Mouse (Mus musculus): ENCODE results near the gene Plcd3. TPM values are rescaled to one million over a fixed set of nuclear protein-coding genes. Genes with fewer than 3 reads are reported as not detected.

The Plcd3 gene
- polyA plus RNA-seq, 1 experiment from 2014 or later: 3.8 TPM

DNA sequence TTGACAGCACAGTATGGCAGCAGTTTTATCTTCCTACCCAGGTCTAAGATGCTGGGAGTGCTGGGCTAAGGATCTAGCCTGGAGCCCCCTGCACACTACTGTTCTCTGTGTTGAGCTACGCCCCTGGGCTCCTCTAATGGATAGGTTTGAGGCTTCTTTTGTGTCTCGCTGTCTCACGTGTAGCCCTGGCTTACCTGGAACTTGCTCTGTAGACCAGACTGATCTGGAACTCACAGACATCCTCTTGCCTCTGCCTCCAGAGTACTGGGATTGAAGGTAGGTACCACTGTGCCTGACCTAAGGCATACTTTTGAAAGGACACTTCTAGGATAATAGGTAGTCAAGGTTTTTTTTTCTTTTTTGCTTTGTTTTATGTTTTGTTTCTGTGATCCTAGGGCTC lies 57.5 kb downstream of the Plcd3 start:
- peaks cover 35% of the 10 kb centered on the region for H3K36me3 ChIP-seq (replicated peaks)
- H3K4me3 ChIP-seq: no peak overlapping the region
- WGBS: 92% methylated on average over 3 of the region's 3 CpGs
- no peaks in the 10 kb centered on the region for H3K4me1 ChIP-seq
- H3K27ac ChIP-seq: no peak overlapping the region
- no peak for ATAC-seq (replicated peaks)
- H3K9ac ChIP-seq: no peak overlapping the region
- no peaks in the 10 kb centered on the region for H3K9me3 ChIP-seq
- no peaks in the 10 kb centered on the region for H3K27me3 ChIP-seq (replicated peaks)
- H3K4me2 ChIP-seq: no peak overlapping the region

DNA sequence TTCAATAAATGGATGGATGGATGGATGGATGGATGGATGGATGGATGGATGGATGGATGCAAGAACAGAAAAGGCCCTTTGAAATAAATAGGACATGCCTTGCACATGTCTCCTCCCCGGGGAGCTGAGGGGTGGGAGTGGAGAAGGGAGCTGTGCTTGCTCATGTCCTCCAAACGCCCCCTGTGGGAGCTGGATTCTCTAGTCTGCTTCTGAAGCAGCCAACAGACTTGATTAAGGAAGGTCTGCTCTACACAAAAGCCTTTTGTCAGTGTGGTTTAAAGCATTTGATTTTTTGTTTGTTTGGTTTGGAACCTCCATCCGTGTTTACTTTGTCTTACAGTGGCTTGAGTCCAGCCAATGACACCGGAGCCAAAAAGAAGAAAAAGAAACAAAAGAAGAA lies 58.6 kb downstream of the Plcd3 start:
- Histone ChIP-seq H3K4me3 (no peak overlapping the region), H3K27ac (no peak overlapping the region), H3K9me3 (no peaks in the 10 kb centered on the region), H3K27me3 (replicated peaks) (no peaks in the 10 kb centered on the region), H3K9ac (no peak overlapping the region), H3K36me3 (replicated peaks) (peaks cover 35% of the 10 kb centered on the region), H3K4me1 (no peaks in the 10 kb centered on the region), H3K4me2 (no peak overlapping the region)
- 72% methylated on average over 4 of the region's 4 CpGs for WGBS
- no peak for ATAC-seq (replicated peaks)

GRCm38 (mm10) chr11:103038037-103038436 lies 63.4 kb downstream of the Plcd3 start:
- no peak for ATAC-seq (replicated peaks)
- Histone ChIP-seq H3K4me1 (no peaks in the 10 kb centered on the region), H3K9me3 (no peaks in the 10 kb centered on the region), H3K9ac (no peak overlapping the region), H3K4me2 (no peak overlapping the region), H3K36me3 (replicated peaks) (no peaks in the 10 kb centered on the region; the same call in 1 of the 2 replicates), H3K27me3 (replicated peaks) (no peaks in the 10 kb centered on the region), H3K4me3 (no peak overlapping the region), H3K27ac (no peak overlapping the region)
- 85% methylated on average over 6 of the region's 6 CpGs for WGBS

DNA sequence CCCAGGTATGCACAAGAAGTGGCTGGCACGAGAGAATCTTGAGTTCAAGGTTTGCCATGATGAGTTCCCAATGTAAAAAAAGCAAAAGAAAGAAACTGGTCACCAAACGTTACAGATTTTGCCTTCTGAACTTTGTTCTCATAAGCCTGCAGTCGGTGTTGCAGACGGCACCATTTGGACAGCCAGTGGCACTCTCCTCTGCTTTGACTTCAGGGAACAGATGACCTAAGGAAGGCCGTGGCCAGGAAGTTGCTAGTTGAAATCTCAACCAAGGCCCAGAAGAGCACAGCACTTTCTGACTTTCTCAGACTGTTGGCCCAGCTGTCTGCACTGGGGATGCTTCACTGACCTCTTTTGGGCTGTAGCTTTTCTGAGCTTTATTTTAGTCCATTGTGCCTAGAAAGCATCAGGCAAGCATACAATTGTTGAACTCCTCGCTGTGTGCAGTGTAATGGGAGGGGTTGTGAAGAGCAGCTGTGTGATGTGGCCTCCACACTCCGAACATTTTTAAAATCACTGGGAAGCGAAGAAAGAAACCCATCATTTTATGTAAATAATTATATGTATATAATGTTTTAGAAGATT lies 64.5 kb downstream of the Plcd3 start:
- H3K4me1 ChIP-seq: no peaks in the 10 kb centered on the region
- no peak for ATAC-seq (replicated peaks)
- no peaks in the 10 kb centered on the region for H3K9me3 ChIP-seq
- WGBS: 87% methylated on average over 8 of the region's 8 CpGs
- no peak overlapping the region for H3K4me3 ChIP-seq
- no peak overlapping the region for H3K27ac ChIP-seq
- no peak overlapping the region for H3K4me2 ChIP-seq
- no peaks in the 10 kb centered on the region for H3K27me3 ChIP-seq (replicated peaks)
- no peak overlapping the region for H3K9ac ChIP-seq
- H3K36me3 ChIP-seq (replicated peaks): no peaks in the 10 kb centered on the region

DNA sequence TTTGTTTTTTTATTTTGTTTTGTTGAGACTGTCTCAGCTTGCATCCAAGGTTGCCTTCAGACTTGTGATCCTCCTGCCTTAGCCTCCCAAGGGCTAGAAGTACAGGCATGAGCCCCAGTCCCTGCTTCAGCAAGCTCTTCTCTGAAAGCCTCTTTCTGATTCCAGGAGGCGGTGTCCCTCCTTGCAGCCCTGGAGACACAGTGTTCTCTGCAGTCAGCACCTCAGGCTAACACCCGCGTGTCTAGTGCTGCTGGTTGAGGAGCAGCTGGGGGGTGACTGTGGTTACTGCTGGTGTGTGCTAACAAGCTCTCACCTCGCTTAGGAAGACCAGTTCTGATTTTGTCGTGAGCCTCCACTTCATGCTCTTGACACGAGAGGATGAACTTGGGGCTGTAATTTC lies 66.5 kb downstream of the Plcd3 start:
- Histone ChIP-seq H3K4me3 (no peak overlapping the region), H3K9me3 (no peaks in the 10 kb centered on the region), H3K27ac (no peak overlapping the region), H3K27me3 (replicated peaks) (no peaks in the 10 kb centered on the region), H3K4me1 (peaks cover 9% of the 10 kb centered on the region), H3K4me2 (no peak overlapping the region), H3K36me3 (replicated peaks) (no peaks in the 10 kb centered on the region), H3K9ac (no peak overlapping the region)
- WGBS: 88% methylated on average over 6 of the region's 6 CpGs
- no peak for ATAC-seq (replicated peaks)

DNA sequence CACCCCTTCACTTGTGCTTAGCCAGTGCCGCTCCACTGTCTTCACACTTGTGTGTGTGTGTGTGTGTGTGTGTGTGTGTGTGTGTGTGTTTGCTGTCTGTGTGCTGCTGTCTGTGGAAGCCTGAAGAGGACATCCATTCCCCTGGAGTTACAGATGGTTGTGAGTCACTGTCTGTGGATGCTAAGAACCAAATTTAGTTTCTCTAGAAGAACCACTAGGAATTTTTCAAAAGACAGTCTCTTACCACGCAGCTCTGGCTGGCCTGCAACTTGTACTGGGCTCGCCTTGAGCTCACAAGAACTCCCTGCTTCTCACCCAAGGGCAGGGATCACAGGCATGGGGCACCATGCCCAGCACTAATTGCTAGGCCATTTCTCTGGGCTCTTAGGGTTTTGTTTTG lies 68.4 kb downstream of the Plcd3 start:
- H3K27ac ChIP-seq: no peak overlapping the region
- H3K9ac ChIP-seq: no peak overlapping the region
- peaks cover 21% of the 10 kb centered on the region for H3K4me1 ChIP-seq
- no peak overlapping the region for H3K4me3 ChIP-seq
- no peaks in the 10 kb centered on the region for H3K9me3 ChIP-seq
- no peaks in the 10 kb centered on the region for H3K27me3 ChIP-seq (replicated peaks)
- H3K4me2 ChIP-seq: no peak overlapping the region
- no peak for ATAC-seq (replicated peaks)
- H3K36me3 ChIP-seq (replicated peaks): no peaks in the 10 kb centered on the region
- WGBS: 92% methylated on average over 3 of the region's 3 CpGs

- WGBS: under 1% methylated on average over 36 of the region's 36 CpGs
- H3K27ac ChIP-seq: peak within 1 kb of the TSS; percentile 81
- H3K9me3 ChIP-seq: no peaks in the 10 kb centered on the region
- H3K4me3 ChIP-seq: peak within 1 kb of the TSS; percentile 69
- H3K27me3 ChIP-seq (replicated peaks): no peaks in the 10 kb centered on the region
- ATAC-seq (replicated peaks): peak; percentile 99
- no peaks in the 10 kb centered on the region for H3K36me3 ChIP-seq (replicated peaks)
- peaks cover 30% of the 10 kb centered on the region for H3K4me1 ChIP-seq
- H3K9ac ChIP-seq: peak within 1 kb of the TSS; percentile 67
- H3K4me2 ChIP-seq: peak within 1 kb of the TSS; percentile 81
These were observed 73.1 kb downstream of the Plcd3 start, which contains the start of the genes Nmt1 and Dcakd for GRCm38 (mm10) chr11:103028176-103028891. Nmt1 (plus strand) TSS chr11:103028190. Dcakd (minus strand) TSS chr11:103028333.

DNA sequence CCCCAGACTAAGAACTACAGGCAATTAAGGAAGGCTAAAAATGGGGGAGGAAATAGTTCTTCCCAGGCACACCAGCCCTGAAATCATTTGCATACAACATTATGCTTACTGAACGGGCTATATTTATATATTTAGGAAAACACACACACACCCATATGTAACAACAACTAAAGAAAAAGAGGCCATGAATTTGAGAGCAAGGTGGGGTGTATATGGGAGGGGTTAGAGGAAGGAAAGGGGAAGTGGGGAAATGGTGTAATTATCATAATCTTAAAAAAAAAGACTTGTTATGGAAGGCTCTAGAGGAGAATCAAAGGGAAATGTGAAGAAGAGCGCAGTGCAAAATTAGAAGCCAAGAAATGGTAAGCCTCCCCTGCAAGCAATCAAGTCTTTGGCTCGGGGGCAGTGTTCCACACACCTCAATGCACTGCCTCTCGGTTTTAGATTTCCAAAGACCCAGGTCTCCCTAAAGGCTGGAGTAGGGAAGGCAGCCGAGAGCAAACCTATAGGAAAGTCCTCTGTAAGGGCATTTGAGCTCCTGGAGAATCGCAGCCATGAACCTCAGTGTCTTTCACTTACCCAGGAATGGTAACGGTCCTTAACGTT lies 73.8 kb downstream of the Plcd3 start:
- Histone ChIP-seq H3K9ac (peak overlapping the region; percentile 67), H3K4me3 (peak overlapping the region; percentile 69), H3K4me2 (peak overlapping the region; percentile 81), H3K36me3 (replicated peaks) (no peaks in the 10 kb centered on the region), H3K4me1 (peaks cover 30% of the 10 kb centered on the region), H3K27ac (peak overlapping the region; percentile 74), H3K27me3 (replicated peaks) (no peaks in the 10 kb centered on the region), H3K9me3 (no peaks in the 10 kb centered on the region)
- WGBS: 20% methylated on average over 8 of the region's 8 CpGs
- ATAC-seq (replicated peaks): peak; percentile 38

GRCm38 (mm10) chr11:103026901-103027300 lies 74.6 kb downstream of the Plcd3 start:
- Histone ChIP-seq H3K36me3 (replicated peaks) (no peaks in the 10 kb centered on the region), H3K27ac (no peak overlapping the region), H3K27me3 (replicated peaks) (no peaks in the 10 kb centered on the region), H3K4me3 (no peak overlapping the region; the same call in 1 of the 2 replicates), H3K4me2 (no peak overlapping the region), H3K4me1 (peaks cover 30% of the 10 kb centered on the region), H3K9ac (no peak overlapping the region), H3K9me3 (no peaks in the 10 kb centered on the region)
- ATAC-seq (replicated peaks): no peak
- WGBS: 90% methylated on average over 3 of the region's 3 CpGs

DNA sequence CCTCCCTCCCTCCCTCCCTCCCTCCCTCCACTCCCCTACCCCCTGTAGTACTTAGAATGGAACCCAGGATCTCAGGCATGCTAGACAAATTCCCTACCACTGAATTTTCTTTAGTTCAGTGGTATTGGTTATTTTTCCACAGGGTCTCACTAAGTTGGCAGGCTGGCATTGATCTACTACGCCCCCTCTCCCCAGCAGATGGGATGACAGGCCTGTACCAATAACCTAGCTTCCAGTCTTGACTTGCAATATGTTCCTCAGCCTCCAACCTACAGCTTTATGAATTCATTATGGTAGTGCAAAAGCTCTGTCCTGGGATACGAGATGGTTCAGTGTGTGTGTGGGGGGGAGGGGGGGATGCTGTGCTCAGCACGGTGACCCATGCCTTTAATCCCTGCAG lies 77.5 kb downstream of the Plcd3 start:
- no peak overlapping the region for H3K27ac ChIP-seq
- ATAC-seq (replicated peaks): no peak
- 89% methylated on average over 3 of the region's 3 CpGs for WGBS
- no peaks in the 10 kb centered on the region for H3K36me3 ChIP-seq (replicated peaks)
- H3K4me1 ChIP-seq: peaks cover 11% of the 10 kb centered on the region
- no peak overlapping the region for H3K9ac ChIP-seq
- no peaks in the 10 kb centered on the region for H3K27me3 ChIP-seq (replicated peaks)
- H3K4me3 ChIP-seq: no peak overlapping the region
- no peaks in the 10 kb centered on the region for H3K9me3 ChIP-seq
- no peak overlapping the region for H3K4me2 ChIP-seq

DNA sequence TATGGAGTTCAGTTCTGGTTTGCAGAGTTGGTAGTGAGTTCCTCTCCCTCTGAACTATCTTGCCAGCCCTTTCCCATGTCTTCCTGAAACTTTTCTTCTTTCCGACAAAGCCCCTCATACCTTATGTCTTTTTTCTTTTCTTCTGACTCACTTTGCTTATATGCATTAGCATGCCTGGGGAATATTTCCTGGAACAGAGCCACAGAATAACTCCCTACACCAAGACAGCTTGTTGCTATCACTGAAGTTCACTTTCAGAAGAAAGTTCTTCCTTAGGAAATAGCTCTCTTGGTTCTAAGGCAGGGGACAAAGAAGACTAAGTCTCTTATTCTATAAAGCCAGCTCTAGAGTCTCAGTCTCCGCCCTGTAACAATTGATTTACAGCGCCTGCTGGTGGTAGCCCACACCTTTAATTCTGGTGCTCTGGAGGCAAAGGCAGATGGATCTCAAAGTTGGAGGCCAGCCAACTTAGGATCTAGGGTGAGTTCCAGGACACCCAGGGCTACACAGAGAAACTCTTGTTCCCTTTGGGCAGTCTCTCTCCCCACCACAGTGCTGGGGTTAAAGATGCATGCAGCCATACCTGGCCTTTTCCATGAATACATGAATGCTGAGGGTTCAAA lies 80.6 kb downstream of the Plcd3 start:
- no peak overlapping the region for H3K9ac ChIP-seq

More for the DNA sequence above, 80.6 kb downstream of the Plcd3 start:
- H3K27ac ChIP-seq: no peak overlapping the region
- H3K4me1 ChIP-seq: peaks cover 5% of the 10 kb centered on the region
- no peaks in the 10 kb centered on the region for H3K9me3 ChIP-seq
- H3K27me3 ChIP-seq (replicated peaks): no peaks in the 10 kb centered on the region
- WGBS: 65% methylated on average over 3 of the region's 3 CpGs
- H3K4me2 ChIP-seq: no peak overlapping the region
- no peaks in the 10 kb centered on the region for H3K36me3 ChIP-seq (replicated peaks)
- no peak for ATAC-seq (replicated peaks)
- H3K4me3 ChIP-seq: no peak overlapping the region
